Mouse (Mus musculus): ENCODE data around the gene Olfr955.
A peak's percentile ranks its signal among the peaks of the same experiment; 100 is the strongest.

Olfr955 gene

DNA sequence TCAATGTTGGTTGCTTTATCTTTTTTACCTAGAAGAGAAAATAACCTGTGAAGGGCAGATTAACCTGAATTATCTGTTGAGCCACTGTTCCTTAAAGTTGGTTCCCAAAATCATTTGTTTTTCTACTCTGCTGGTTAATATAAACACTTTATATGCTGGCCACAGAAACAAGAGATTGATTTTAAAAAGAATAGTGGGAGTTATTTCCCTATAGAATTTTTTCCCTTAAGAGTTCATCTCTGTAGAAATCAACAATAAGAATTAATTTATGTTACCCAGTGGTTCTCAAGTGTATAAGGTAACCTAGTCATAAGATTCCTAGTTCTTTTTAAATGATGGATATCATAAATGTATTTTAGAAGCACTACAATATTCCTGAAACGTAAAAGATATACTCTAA lies at the start of gene Olfr955:
Gene Olfr955 (minus strand): TSS at position 101 of the 400 bp plus-strand sequence.
- DNase-seq: no peak

DNA sequence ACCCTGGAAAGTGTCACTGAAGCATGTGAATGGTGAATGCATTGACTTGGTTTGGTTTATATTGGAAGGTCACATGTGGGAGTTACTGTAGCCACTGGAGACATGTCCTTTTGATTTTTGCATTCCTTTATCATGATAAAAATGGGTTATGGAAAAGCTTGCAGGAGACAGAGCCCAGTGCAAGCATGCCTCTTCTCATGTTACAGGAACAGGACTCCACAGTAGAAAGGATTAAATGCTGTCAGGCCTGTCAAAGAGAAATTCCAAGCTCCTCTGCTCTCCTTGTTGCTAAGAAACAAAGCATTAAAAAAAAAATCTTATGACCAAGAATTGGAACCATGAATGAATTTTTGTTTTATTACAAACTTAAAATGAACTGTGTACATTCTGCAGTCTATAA lies 46.9 kb upstream of the Olfr955 start:
- no peak for DNase-seq

DNA sequence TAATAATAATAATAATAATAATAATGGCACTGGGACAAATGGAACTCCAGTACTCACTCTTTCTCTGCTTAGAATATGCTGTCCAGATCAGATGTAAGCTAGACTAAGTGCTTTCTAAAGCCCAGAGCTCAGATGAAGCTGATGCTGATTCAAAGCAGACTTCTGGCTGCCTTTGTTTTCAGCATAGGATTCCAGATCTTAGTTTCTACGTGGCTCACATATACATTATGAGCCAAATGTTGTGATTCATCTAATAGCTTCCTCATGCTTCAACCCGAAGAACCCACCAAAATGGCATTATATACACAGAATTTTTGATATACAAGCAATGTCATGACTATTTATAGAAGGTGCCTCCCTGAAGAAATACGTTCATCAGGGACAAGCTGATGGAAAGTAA lies 43.8 kb upstream of the Olfr955 start, which contains the start of gene Olfr957:
Gene Olfr957 (minus strand): TSS at position 279 of the 400 bp plus-strand sequence.
- no peak for DNase-seq

DNA sequence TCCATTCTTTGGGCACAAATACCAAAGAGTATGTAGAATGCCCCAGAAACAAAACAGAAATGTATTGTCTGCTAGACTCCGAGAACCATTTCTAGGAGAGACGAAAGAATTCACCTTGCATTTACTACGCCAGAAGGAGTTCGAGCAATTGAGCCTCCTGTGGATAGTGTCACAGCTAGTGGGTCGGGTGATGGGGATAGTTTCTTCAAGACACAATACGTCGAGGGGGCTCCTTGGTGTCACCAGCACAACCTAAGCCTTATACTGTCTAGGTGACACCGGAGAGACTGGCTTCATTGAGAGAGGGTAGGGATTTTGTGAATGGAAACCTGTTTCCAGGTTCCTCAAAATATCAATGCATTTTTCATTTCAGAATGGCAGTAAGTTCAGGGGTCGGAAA lies 37.7 kb upstream of the Olfr955 start:
- no peak for DNase-seq

- DNase-seq: peak; percentile 75
Observed at GRCm38 (mm10) chr9:39508998-39509397, 37.3 kb upstream of the Olfr955 start.

DNA sequence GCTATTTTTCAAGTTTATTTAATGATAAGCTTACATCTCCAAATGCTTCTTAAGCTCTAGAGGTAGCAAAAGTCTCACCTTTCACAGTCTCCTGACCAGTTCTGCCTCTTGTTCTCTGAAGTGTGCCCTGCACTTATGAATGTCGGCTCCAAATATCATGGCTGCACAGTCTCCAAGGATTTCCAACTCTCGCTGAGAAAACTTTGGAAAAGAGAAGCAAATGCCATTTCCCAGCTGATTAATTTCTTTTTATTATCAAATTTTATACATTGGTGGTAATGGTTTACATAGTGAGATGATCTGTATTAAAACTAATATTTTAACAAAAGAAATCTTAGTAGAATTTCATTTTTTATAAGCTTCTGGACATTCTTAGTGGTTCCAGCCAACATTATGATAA lies 22.2 kb upstream of the Olfr955 start, which contains the start of gene Olfr44:
Gene Olfr44 (minus strand): TSS at position 101 of the 400 bp plus-strand sequence.
- DNase-seq: no peak

DNA sequence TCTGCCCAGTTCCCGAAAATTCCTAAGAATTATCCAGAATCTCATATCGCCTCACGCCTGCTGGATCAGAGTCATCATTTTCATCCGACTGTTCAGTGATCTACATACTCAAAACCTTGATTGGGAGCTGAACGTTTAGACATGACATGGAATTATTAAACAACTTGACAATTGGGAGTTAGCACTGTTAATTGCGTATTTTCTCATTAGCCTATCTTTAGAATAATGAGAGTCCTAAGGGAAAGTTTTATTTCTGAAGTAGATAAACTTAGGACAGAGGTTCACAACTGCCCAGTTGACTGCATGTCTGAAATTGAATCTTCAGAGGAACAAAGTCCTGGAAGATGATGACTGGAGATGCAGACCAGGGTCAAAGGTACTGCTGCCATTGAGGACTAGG lies 15.3 kb downstream of the Olfr955 start, which contains the start of gene Olfr954:
Gene Olfr954 (plus strand): TSS at position 301 of the 400 bp plus-strand sequence.
- DNase-seq: no peak

GRCm38 (mm10) chr9:39427048-39427447 lies 44.7 kb downstream of the Olfr955 start, which contains the start of gene Olfr952:
Gene Olfr952, minus strand, starts transcription at chr9:39427148.
- no peak for DNase-seq
